Mouse (Mus musculus) T-cell, adult 2 months (primary cell): ENCODE measurements around the gene Tspan15.

ENCODE experiments used
- DNase-seq: peaks from one replicate; pipeline ENCODE4 v3.0.0; 2022; ENCODE audit warnings: low spot score

The Tspan15 gene

DNA sequence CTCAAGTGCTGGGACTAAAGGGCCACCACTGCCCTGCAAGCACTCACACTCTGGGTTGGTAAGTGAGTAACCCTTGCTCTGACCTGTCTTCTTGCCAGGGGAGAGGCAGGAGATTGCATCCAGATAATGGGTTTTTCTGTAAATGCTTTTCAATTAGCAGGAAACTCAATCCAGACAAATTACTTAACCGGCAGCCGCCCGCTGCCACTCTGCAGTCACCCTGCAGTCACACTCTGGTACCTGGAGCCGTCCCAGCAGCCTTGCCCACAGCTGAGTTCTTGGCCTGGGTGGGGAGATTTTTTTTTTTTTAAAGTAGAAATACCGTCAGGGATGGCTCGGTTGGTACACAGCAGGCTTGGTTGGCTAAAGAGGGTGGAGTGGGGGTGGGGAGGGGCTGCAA, 2.9 kb downstream of the Tspan15 start:
- DNase-seq: no peak

- DNase-seq: no peak
Measured at GRCm38 (mm10) chr10:62225839-62226238, 5.2 kb downstream of the Tspan15 start.

GRCm38 (mm10) chr10:62224231-62224630, 6.8 kb downstream of the Tspan15 start:
- DNase-seq: no peak

DNA sequence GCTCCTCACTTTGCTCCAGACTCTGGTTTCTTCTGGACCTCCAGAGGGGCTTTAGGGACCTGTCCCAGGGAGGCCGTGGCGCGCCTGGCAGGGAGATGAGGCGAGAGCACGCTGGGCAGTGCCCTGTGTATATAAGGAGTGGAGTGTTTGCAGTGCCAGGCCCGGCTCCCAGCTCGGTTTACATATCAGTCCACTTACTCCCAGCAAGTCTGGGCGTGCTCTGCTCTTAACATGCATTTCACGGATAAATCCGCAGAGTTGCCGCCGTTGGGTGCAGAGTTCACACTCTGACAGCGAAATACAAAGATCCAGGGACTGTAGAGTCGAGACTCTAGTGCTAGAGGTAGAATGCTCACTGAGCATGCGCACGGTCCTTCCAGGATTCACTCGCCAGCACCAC, 8.3 kb downstream of the Tspan15 start:
- DNase-seq: no peak

- no peak for DNase-seq
Measured at GRCm38 (mm10) chr10:62221647-62222046, 9.4 kb downstream of the Tspan15 start.

GRCm38 (mm10) chr10:62220732-62221514, 10.1 kb downstream of the Tspan15 start:
- no peak for DNase-seq

GRCm38 (mm10) chr10:62218789-62219172, 12.3 kb downstream of the Tspan15 start:
- DNase-seq: no peak

GRCm38 (mm10) chr10:62218044-62218788, 12.8 kb downstream of the Tspan15 start:
- DNase-seq: no peak

DNA sequence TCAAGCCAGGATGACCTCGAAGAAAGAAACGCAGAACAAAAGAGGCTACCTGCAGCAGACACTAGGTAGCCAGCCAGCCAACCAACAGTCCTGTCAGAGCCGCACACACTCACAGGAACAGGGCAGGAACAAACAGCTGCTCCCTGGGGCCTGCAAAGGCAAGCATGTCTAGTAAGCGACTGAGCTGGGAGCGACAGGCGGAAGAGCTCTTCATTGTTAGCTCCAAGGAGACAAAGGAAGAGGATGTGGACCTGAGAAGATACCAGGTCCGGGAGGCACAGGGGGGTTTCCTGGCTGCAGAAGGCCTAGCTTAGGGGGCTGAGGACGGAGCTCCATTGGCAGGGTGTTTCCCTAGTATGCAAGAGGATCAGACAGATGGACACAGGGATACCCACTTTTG, 13.9 kb downstream of the Tspan15 start:
- no peak for DNase-seq

- no peak for DNase-seq
Measured at GRCm38 (mm10) chr10:62216595-62216994, 14.5 kb downstream of the Tspan15 start.

DNA sequence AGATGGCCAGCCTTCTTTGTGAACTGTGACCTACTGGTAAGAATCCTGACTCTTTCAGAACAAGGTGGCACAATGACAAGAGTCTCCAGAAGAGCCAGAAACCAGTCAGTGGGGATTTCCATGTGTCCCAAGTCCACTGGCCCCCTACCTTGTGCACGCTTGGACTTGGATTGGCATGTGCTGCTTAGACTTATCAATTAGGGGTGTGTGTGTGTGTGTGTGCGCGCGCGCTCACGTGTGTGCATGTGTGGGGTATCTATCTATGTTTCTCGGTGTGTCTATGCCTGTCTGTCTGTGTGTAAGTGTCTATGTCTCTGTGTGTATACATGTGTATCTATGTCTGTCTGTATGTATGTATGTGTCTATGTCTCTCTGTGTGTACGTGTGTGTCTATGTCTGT, 15.4 kb downstream of the Tspan15 start:
- no peak for DNase-seq

- DNase-seq: no peak
Measured at GRCm38 (mm10) chr10:62215169-62215616, 15.9 kb downstream of the Tspan15 start.

DNA sequence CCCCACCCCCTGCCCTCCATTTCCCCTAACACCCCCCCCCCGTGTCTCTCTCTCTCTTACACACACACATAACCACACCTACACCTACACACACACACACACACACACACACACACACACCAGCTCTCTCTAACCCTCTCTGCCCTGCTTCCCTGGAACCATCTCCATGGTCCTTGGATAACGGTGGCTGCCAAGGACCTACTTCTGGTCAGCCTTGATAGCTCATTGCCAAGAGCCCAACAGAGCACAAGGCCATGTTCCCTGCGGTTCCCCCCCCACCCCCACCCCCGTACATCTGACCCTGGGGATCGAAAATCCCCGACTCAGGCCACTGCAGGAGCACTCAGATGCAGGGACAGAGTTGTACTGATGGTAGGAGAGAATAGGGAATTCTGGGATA, 19.7 kb downstream of the Tspan15 start:
- no peak for DNase-seq

DNA sequence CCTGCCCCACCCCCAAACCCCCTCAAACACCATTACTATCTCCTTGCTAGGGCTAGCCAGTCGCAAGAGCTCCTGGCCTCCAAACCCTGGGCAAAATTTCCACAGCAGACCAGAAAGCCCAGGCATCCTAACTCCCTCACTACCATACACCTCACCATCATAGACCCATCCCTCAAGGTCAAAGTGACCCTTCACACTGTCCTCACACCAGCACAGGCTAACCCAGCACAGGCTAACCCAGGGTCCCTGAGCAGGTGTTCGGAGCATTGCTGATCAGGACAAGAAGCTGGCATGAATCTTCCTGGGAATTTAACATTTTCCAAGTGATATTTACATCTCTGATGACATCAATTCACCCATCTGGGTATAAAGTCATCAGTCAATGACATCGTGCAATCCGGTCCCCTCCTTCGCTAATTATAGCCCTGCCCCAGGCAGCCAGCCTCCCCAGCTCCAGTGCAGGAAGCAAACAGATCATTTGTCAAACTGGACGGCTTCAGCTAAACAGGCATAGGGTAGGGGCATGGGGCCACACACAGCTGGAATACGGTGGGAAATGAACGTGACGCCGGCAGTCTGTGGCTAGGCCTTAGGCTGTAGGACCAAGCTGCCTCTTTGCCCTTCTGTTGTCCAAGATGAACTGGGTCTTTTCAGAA, 22.7 kb downstream of the Tspan15 start:
- no peak for DNase-seq

GRCm38 (mm10) chr10:62202574-62202973, 28.5 kb downstream of the Tspan15 start:
- no peak for DNase-seq

DNA sequence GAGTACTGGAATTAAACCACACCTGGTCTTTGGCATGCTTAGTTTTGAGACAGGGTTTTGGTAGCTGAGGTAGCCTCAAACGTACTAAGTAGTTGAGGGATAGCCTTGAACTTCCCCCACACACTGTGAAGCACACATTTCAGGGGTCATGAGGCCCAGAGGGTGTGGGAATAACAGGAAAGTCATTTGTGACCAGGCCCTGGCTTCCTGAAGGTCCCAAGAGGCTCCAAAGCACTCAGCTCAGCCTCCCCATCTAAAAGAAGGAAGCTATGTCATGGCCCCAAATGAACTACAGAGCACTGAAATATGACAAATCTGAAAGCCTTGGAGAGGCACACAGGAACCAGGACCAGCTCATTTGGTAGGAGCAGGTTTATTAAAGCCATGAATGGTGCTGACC, 32.2 kb downstream of the Tspan15 start:
- no peak for DNase-seq

DNA sequence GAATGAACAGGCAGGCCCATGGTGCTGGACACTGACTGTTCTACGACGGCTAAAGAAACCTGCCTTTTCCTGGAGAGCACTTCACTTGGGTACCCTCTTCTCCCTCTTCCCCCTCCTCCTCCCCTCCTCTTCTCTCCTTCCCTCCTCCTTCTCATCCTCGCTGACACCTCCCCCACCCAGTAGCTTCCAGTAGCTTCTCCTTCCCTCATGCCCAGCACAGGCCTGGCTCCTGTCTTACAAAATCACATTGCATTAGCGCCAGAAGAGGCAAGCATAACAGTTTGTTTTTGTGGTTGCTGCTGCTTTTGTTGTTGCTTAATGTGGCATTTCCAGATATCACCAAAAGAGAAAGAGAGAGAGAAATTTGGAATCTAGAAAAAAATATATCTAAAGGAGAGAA, 33.6 kb downstream of the Tspan15 start:
- DNase-seq: no peak

DNA sequence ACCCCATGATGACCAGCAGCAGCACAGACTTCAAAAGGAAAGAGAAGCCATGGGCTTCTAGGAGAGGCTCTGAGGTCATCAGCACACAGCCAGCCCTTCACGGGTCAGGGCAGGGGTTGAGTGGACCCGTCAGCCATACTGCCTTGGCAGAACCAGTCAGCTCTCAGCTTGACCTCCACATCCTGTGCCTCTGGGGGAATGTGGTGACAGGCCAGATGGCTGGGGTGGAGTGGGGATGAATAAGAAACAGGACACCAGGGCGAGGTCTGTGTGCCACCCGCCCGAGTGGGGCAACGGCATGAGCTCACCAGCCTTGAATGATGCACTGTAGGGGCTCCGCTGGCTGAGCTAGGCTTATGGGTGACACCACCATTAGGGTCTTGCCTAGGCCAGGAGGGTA, 35.7 kb downstream of the Tspan15 start:
- no peak for DNase-seq

DNA sequence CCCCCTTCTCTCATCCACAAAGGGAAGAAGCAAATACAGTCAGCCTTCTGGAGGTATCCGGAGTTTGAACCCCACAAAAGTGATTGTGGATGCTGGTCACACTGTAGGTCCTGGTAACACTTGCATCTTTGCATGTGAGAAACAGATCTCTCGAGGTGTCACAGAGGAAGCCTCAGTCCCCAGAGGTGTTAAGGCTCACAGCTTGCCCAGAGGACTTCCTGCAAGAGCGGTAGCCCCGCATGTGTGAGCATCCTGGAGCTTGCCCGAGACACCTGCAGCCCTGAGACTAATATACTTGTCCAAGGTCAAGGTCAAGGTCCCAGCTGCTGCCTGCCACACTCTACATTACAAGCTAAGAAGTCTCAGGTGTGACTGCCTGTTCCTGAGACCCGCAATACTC, 36.1 kb downstream of the Tspan15 start:
- no peak for DNase-seq

GRCm38 (mm10) chr10:62194461-62194860, 36.6 kb downstream of the Tspan15 start:
- no peak for DNase-seq

GRCm38 (mm10) chr10:62194043-62194442, 37.0 kb downstream of the Tspan15 start:
- no peak for DNase-seq

DNA sequence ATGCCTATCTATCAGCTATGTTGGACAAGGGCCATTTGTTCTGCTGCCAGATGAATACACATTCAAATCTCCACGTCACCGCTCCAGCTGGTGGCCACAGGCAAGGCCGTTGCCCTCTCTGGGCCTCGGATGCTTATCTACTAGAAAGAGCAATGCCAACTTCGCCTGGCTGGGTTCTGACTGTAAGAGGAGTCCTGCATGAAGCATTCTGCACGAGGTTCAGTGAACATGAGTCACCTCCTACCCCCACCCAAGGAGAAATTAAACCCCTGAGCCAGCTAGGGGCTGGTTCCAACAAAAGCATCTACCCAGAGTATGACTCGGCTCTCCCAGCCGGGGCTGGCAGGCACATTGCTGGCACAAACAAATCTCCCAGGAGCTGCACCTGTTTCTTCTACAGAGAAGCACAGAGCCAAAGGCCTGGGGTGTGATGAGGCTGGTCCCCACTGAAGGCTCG, 38.3 kb downstream of the Tspan15 start:
- DNase-seq: no peak

DNA sequence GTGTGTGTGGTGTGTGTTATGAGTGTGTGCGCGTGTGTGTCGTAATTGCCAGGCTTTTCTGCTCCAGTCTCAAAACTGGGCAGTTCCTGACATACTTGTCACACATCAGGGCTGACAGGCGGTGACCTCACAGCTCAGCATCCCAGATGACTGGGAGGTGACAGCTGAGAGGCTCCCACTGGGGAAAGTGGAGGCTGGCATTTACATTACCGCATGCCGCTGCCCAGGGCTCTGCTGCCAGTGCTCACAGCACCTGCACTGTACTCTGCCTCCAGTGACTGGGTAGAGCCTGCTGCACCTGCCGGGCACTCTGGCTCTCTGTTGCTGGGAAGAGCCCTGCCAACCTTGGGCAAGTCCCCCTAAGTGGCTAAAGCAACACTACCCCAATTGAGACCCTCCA, 40.2 kb downstream of the Tspan15 start:
- no peak for DNase-seq
